Mouse (Mus musculus) liver, adult (tissue): ENCODE results near the gene Cenpo.

ENCODE experiments used
- GATA4 ChIP-seq: IDR thresholded peaks from 2 replicates; pipeline ENCODE4 v1.6.1; 2014; ENCODE audit warnings: mild to moderate bottlenecking, low read length; ENCODE audit not compliant: insufficient replicate concordance

Cenpo gene

DNA sequence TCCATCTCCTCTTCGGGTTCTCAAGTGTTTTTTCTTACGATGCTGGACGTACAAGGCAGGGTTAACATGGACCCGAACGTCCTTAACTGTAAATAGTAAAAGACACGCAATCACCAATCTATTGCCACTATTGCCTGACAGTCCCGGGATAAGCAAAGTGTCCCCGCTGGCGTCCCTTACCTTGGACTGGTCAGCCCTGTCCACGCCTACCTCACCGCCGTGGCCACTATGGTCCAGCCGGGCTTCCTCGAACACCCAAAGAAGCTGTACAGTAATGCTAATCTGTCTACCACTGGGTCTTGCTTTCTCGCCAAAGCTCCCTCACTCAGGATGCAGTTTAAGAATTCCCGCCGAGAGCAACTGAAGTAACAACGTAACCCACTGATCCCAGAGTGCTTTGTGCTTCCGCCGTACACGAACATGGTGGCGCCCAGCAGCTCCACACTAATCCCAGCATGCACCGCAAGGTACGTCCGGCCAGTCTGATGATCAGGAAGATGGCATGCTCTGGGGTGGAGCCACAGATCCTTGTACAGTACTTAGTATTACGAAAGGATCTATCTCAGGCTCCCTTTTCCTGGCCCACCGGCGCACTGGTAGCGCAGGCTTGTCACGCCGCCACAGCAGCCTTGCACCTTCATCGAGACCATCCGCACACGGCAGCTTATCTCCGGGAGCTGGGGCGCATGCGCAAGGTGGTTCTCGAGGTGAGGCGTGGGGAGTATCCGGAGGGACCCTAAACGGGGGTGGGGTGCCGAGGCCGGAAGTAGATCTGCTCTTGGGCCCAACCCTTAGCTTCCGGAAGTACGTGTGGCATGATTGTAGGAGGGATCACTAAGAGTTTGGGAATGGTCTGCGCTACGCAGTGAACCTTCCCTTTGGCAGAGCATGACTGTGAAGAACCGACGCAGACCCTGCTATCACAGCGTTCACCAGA is at the start of gene Cenpo, which contains the start of gene Ptrhd1:
Cenpo (minus strand) TSS at position 723 of the 937 bp plus-strand sequence.
Ptrhd1 (plus strand) TSS at position 456 of the 937 bp plus-strand sequence.
- peak; percentile 87; the same call in 1 of the 2 replicates for TF ChIP-seq GATA4

DNA sequence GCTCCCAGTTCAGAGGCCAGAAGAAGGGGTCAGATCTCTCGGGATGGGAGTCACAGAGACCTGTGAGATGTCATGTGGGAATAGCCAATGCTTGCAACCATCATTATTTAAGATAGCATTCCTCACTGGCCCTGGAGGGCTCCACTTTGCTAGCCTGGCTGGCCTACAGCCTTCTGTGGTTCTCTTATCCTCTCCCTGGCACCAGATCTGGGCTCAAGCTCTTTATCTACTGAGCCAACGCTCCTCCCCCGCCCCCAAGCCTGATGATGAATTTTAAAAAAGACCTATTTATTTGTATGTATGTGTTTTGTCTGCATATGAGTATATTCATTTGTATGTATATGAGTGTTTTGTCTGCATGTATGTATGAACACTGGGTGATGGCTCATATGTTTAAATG is 45.8 kb upstream of the Cenpo start:
- no peak for TF ChIP-seq GATA4

- no peak for TF ChIP-seq GATA4
Measured at GRCm38 (mm10) chr12:4278978-4279755, 45.1 kb upstream of the Cenpo start.

- no peak for TF ChIP-seq GATA4
Measured at GRCm38 (mm10) chr12:4271078-4271477, 37.0 kb upstream of the Cenpo start.

GRCm38 (mm10) chr12:4267765-4268164 is 33.7 kb upstream of the Cenpo start:
- no peak for TF ChIP-seq GATA4

DNA sequence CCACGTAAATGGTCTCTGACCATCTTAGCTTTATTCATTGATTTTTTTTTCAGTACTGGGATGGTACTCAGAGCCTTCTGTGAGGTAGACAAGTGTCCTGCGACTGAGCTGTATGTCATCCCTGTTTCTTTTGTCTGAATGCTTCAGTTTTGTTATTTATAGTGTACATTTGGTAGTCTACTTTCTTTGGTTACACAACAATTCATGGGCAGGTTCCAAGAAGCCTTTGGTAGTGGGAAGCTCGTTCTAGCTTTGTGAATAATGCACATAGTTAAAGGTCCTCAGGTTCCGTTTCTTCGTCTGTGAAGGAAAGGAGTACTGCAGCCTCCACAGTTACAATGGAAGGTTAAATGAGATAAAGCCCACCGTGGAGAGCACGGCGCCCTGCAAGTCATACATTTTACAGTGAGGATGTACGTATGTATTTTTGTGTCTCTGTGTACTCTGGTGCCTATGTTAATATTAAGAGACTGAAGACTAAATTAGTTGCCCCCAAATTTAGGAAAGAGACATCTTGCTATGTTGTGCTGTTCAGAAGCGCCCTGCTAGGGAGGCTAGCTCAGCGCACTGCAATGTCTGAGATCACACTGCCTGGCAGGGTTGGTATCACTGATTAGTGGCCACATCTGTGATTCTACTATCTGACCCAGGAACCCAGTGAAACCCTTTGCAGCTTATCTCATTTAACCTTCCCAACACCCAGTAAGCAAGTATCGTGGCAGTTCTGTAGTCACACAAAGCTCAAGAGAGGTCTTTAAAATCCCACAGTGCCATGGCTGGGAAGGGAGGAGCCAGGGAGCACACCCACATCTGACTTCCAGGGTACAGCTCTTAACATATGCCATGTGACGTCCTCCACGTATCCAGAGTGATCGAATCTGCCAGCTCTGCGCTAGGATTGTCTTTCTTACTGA is 18.9 kb upstream of the Cenpo start:
- no peak for TF ChIP-seq GATA4

DNA sequence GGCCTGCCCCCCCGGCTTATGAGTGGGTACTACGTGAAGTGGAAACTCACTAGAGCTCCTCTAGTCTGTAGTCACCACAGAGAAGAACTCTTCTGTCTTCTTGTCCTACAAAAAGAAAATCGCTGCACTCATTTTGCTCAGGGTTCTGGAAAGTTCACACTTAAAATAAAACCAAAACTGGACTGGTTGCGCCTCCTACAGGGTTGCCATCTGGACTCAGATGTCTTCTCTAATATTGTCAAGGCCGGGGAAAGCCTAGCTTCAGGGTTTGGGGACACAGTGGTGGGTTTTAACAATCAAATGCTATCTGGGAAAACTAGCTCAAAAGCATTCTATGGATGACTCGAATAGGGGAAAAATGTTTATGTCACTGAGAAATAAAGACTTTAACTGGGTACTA is 15.7 kb upstream of the Cenpo start:
- TF ChIP-seq GATA4, result no peak

DNA sequence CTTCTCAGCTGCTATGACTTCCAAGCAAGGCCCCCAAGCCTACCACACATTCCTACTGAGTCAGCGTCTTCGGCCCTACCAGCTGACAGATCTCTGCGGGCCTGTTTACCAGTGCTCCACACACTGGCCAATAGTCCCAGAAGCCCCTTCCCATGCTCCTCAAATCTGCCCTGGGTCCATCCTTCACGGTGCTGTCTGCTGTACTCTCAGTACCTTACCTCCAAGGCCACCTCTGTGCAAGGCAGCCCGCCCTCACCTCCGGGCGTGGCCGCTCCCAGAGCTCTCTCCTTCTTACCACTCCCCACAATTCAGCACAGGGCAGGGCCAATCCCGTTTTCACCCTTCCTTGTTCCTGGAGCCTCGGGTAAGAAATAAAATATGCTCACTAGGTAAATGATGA is 11.6 kb upstream of the Cenpo start:
- TF ChIP-seq GATA4, result no peak

GRCm38 (mm10) chr12:4243805-4244204 is 9.7 kb upstream of the Cenpo start:
- TF ChIP-seq GATA4, result no peak

DNA sequence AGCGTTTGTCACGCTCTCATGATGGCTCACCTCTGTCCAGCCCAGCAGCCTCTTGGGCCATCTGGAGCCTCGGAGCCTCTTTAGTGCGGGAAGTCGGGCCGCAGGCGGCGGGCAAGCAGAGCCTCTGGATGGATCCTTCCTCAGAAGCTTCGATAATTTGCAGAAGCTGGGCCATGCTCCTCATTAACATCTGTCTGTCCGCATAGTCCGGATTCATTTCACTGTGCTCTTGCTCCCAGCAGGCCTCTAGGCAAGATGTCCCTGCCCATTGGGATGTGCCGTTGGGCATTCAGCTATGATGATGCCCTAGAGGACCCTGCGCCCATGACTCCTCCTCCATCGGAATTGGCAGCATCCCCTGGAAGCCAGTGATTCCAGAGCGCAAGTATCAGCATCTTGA is 3.4 kb upstream of the Cenpo start:
- no peak for TF ChIP-seq GATA4

DNA sequence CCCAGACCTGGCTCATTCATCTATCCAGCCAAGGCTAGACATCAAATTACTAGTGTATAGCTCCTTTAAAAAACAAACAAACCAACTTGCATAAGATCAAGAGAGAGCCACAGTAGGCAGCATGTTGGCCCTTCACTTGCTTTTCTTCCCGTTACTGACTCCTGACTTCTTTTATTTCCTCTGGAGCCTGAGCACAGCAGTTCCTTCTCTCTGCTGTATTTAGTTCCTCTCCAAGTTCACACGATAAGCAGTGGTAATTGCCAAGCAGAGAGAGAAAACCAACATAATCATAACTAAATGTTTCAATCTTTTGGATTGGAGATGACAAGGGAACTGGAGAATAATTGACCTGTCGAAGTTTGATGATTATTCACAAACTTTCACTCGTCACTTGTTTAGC is 1.3 kb downstream of the Cenpo start:
- no peak for TF ChIP-seq GATA4

DNA sequence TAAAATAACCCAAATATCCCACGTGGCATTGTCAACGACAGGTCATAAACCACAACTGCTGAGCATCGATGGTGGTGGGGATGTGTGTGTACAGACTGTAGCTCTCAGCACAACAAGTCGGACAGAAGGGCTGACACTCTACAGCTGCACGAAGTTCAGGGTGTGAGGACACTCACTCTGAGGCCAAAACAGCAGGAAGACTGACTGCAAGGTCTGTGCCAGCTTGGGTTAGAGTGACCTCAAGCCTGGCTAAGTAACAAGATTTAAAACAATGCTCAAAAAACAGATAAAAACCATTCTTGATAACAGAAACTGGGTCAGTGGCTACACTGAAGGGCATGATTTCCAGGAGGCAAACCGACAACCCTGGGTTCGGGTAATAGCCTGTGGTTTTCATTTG is 3.9 kb downstream of the Cenpo start:
- no peak for TF ChIP-seq GATA4

GRCm38 (mm10) chr12:4212908-4213307 is 21.2 kb downstream of the Cenpo start:
- no peak for TF ChIP-seq GATA4

GRCm38 (mm10) chr12:4211174-4211573 is 22.9 kb downstream of the Cenpo start:
- TF ChIP-seq GATA4, result no peak

DNA sequence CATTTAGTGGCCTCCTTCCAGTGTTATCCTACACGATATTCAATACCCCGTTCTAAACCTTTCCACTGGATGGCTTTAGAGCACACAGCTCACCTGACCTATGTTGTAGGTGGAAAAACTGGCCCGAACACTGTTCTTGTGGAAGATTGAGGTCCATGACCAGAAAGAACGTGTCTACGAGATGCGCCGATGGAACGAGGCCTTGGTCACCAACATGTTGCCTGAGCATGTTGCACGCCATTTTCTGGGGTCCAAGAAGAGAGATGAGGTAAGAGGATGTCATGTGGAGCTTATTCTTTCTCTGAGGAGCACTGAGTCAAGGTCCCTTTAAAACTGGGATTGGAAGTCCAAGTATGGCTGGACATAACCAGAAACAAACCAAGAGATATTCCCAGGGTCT is 24.9 kb downstream of the Cenpo start:
- no peak for TF ChIP-seq GATA4

- no peak for TF ChIP-seq GATA4
Measured at GRCm38 (mm10) chr12:4208405-4209133, 25.5 kb downstream of the Cenpo start.
